Mouse (Mus musculus): ENCODE data around the gene Tmem140.

The Tmem140 gene

GRCm38 (mm10) chr6:34862791-34863403, at the start of gene Tmem140:
Gene Tmem140, plus strand, starts transcription at chr6:34863146.
- no peak for DNase-seq (ENCODE audit: extremely low spot score, low read depth, low spot score)

- DNase-seq (ENCODE audit: extremely low spot score, low read depth, low spot score) = no peak
Observed at GRCm38 (mm10) chr6:34824406-34824805, 38.5 kb upstream of the Tmem140 start.

GRCm38 (mm10) chr6:34832352-34832751, 30.6 kb upstream of the Tmem140 start:
- no peak for DNase-seq (ENCODE audit: extremely low spot score, low read depth, low spot score)

GRCm38 (mm10) chr6:34861546-34862053, 1.3 kb upstream of the Tmem140 start:
- DNase-seq (ENCODE audit: extremely low spot score, low read depth, low spot score) = no peak

GRCm38 (mm10) chr6:34862381-34862780, 565 bp upstream of the Tmem140 start:
- no peak for DNase-seq (ENCODE audit: extremely low spot score, low read depth, low spot score)

- DNase-seq (ENCODE audit: extremely low spot score, low read depth, low spot score) = no peak
Observed at GRCm38 (mm10) chr6:34863786-34864514, 1.0 kb downstream of the Tmem140 start.

GRCm38 (mm10) chr6:34865213-34865612, 2.3 kb downstream of the Tmem140 start:
- DNase-seq (ENCODE audit: extremely low spot score, low read depth, low spot score) = no peak

GRCm38 (mm10) chr6:34865711-34866593, 3.0 kb downstream of the Tmem140 start:
- no peak for DNase-seq (ENCODE audit: extremely low spot score, low read depth, low spot score)

- DNase-seq (ENCODE audit: extremely low spot score, low read depth, low spot score) = no peak
Observed at GRCm38 (mm10) chr6:34866786-34867185, 3.8 kb downstream of the Tmem140 start.

- DNase-seq (ENCODE audit: extremely low spot score, low read depth, low spot score) = no peak
Observed at GRCm38 (mm10) chr6:34867301-34867994, 4.5 kb downstream of the Tmem140 start.

GRCm38 (mm10) chr6:34867995-34868350, 5.0 kb downstream of the Tmem140 start:
- DNase-seq (ENCODE audit: extremely low spot score, low read depth, low spot score) = no peak

GRCm38 (mm10) chr6:34868507-34869217, 5.7 kb downstream of the Tmem140 start:
- no peak for DNase-seq (ENCODE audit: extremely low spot score, low read depth, low spot score)

GRCm38 (mm10) chr6:34869225-34869915, 6.4 kb downstream of the Tmem140 start:
- no peak for DNase-seq (ENCODE audit: extremely low spot score, low read depth, low spot score)

- DNase-seq (ENCODE audit: extremely low spot score, low read depth, low spot score) = no peak
Observed at GRCm38 (mm10) chr6:34870136-34870535, 7.2 kb downstream of the Tmem140 start.

GRCm38 (mm10) chr6:34870724-34871123, 7.8 kb downstream of the Tmem140 start:
- DNase-seq (ENCODE audit: extremely low spot score, low read depth, low spot score) = no peak

- no peak for DNase-seq (ENCODE audit: extremely low spot score, low read depth, low spot score)
Observed at GRCm38 (mm10) chr6:34871929-34872328, 9.0 kb downstream of the Tmem140 start.

- DNase-seq (ENCODE audit: extremely low spot score, low read depth, low spot score) = no peak
Observed at GRCm38 (mm10) chr6:34872871-34873270, 9.9 kb downstream of the Tmem140 start.

- no peak for DNase-seq (ENCODE audit: extremely low spot score, low read depth, low spot score)
Observed at GRCm38 (mm10) chr6:34874101-34874921, 11.4 kb downstream of the Tmem140 start.

- DNase-seq (ENCODE audit: extremely low spot score, low read depth, low spot score) = no peak
Observed at GRCm38 (mm10) chr6:34875268-34875761, 12.4 kb downstream of the Tmem140 start.

Data from hindlimb bud, embryonic 11.5 days (tissue).